Mouse (Mus musculus): ENCODE measurements around the gene Armc12.

DNA sequence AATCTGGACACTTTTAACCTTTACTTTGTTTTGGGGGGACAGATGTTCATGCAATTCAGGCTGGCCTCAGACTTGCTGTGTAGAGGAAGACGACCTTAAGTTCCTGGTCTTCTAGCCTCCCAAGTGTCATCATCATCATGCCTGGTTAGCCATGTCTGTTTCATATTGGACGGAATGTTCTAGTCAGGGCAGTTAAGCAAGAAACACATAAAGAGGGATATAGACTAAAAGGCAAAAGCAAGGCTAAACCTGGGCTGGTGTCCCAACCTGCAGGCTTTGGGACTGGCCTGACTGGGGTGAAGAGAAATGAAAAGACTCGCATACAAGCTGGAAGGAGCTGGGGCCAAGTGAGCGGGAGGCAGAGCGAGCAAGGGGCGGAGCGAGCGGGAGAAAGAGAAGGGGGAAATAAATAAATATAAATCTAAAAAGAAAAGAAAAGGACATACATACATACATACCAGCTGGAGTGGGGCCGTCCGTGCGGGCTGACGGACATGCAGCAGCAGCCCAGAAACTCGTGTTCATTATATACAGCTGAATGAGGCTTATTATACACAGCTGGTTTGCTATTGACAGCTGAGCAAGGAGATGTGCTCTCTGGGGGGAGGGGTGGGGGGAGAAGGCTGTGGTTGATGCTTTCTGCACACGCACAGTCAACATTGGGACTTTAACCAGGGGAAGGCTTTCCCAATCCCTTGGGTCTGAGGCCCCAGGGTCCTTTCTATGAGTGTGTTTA lies 39.4 kb upstream of the Armc12 start:
- no peak for TF ChIP-seq POLR2AphosphoS2 (IDR thresholded peaks at IDR 0.05; ENCODE audit: low read length)
- TF ChIP-seq MEF2A (IDR thresholded peaks at IDR 0.05; ENCODE audit: extremely low read depth, insufficient replicate concordance, low read depth, low read length, poor library complexity, severe bottlenecking): no peak
- no peak for TF ChIP-seq RCOR1 (IDR thresholded peaks at IDR 0.05; ENCODE audit: low read depth, low read length)
- TF ChIP-seq TCF12 (IDR thresholded peaks at IDR 0.05; ENCODE audit: low read depth, low read length): no peak
- TF ChIP-seq MYC (IDR thresholded peaks at IDR 0.05; ENCODE audit: low read depth, low read length): no peak
- no peak for TF ChIP-seq MYB (IDR thresholded peaks at IDR 0.05; ENCODE audit: low read depth, low read length)
- TF ChIP-seq CTCF (IDR thresholded peaks at IDR 0.05 in 2 of 3, conservative IDR thresholded peaks at IDR 0.05 in 1 of 3; ENCODE audit: control insufficient read depth in 1 of 3, insufficient read depth in 1 of 3, low read depth in 2 of 3, low read length in 3 of 3, poor library complexity in 1 of 3, severe bottlenecking in 1 of 3): no peak
- no peak for TF ChIP-seq USF2 (IDR thresholded peaks at IDR 0.05; ENCODE audit: borderline replicate concordance in 1 of 2, insufficient read depth in 1 of 2, low read depth in 1 of 2, low read length in 2 of 2)
- no peak for TF ChIP-seq MAFK (IDR thresholded peaks at IDR 0.05; ENCODE audit: borderline replicate concordance, low read depth, low read length)
